Mouse (Mus musculus): ENCODE measurements around the gene 2010003K11Rik.

The 2010003K11Rik gene

GRCm38 (mm10) chr19:4447445-4447844 lies 50.9 kb downstream of the 2010003K11Rik start:
- no peak overlapping the region for H3K4me3 ChIP-seq (replicated peaks; ENCODE audit: low read length)
- peaks cover 31% of the 10 kb centered on the region for H3K4me1 ChIP-seq (replicated peaks; ENCODE audit: low read depth, low read length)
- TF ChIP-seq CTCF (conservative IDR thresholded peaks at IDR 0.05; ENCODE audit: low read length), result no peak
- TF ChIP-seq NANOG (IDR thresholded peaks at IDR 0.05; ENCODE audit: borderline replicate concordance, low read length), result no peak
- no peaks in the 10 kb centered on the region for H3K9me3 ChIP-seq (ENCODE audit: low read length)
- peaks cover 27% of the 10 kb centered on the region for H3K36me3 ChIP-seq (ENCODE audit: insufficient read depth, low read length)
- H3K27me3 ChIP-seq (ENCODE audit: insufficient read depth, low read length), result 0 out of 2 replicates have a peak, but pooled peaks cover 3% of the 10 kb centered on the region

All from E14TG2a.4 (cell line).